Mouse (Mus musculus) cerebellum, postnatal 4 days (tissue): Measurements from ENCODE around the gene Myo1h.
A peak's percentile ranks its signal among the peaks of the same experiment; 100 is the strongest.

Source experiments
- DNase-seq, 2 experiments: peaks; one replicate each; pipeline ENCODE4 v3.0.0; 2022; ENCODE audit warnings: low spot score in 2 of 2, mixed read lengths in 1 of 2

Myo1h gene

DNA sequence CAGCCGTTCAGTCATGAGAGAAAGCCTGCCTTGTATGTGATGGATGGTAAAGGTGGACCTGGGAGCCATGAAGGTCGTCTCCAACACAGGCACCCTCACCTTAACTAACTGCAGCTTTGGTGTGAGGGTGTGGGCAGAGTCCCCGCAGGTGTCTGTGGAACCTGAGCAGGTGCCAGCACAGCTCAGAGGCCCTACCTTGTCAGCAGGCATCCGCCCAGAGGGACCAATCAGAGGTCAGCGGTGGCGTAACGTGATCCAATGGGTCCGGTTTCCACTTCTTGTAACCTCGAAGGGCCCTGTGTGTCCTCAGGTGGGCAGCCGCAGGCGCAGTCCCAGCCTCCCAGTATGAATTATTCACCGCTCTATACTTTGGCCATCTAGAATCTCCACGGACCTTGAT, at the start of gene Myo1h:
Gene Myo1h, plus strand, starts transcription at position 293 of the 400 bp plus-strand sequence.
- no peak for DNase-seq

DNA sequence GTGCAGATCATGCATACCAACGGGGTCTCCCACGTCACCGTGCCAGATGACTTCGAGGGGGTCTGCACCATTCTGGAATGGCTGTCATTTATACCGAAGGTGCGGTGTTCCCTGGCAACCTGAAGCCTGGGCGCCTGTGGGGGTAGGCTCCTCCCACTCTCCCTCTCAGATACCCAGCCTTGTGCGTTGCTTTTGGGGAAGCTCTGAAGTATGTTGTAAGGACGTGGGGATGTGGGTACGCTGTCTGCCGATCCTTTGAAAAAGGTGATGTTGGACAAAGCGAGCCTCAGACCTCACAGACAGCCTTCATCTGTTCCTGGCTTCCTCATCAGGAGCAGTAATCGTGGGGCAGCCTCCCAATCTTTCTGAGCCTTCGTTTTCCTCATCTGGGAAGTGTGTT, 49.2 kb upstream of the Myo1h start:
- DNase-seq = no peak

DNA sequence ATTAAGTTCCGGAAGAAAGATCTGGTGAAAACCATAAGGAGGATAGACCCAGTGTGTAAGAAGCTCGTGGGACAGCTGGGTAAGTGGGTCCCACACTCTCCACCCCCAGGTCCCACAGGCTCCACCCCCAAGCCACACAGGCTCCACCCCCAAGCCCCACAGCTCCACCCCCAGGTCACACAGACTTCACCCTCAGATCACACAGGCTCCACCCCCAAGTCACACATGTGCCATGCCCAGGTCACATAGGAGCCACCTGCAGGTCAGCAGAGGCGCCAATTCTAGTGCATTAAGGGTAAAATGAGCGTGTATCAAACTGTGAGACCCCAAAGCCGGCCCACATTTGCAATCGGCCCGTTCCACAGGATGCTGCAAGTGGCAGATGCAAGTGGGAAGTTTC, 42.5 kb upstream of the Myo1h start:
- DNase-seq = no peak

DNA sequence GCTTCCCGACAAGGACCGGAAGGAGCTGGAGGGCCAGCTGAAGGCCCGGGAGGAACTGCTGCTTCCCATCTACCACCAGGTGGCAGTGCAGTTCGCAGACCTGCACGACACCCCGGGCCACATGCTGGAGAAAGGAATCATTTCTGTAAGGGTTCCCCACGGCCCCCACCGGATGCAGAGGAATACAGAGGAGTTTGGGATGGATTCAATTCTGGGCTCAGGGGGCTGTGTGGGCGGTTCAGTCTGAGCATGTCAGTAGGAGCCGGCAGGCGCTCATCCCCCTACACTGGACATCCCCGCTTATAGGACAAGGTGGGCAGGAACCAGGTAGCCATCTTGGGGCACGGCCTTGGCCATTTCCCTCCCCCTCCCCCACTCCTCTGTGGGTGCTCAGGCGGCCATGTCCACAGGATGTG, 40.8 kb upstream of the Myo1h start:
- peak; percentile 75 to 86 for DNase-seq

DNA sequence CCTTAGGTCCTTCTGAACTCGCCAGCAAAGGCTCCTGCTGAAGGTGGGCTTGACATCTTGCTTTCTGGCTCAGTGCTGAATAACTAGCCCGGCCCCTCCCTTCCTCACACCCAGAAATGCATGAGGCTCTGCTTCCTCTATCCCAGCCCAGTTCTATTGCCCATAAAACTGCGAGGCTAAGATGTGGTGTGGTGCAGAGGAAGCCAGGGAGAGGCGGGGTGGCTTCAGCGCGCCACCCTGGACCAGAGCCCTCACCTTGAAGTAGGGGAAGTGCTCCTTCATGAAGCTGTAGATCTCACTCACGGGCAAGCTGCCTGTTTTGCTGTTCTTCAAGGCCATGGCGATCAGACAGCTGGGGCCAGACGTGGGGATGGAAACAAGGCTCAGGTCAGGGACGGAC, 29.5 kb upstream of the Myo1h start:
- DNase-seq = no peak

DNA sequence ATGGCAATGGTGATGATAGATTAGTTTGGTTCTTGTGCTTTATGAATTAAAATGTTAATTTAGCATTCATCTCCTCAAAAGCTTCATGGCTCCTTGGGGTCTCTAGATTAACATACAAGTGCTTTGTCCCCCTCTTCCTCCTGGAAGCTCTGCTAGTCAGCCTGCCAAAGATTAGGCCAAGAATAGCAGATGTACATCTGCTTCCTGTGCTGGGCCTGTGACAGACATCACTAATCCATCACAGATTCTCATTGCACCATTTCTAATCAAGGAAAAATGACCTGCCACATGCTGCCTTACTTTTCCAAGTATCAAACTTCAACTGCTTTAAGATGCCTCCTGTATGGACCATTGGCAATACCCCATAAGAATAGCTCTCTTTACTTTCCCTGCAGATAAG, 27.5 kb upstream of the Myo1h start:
- no peak for DNase-seq

DNA sequence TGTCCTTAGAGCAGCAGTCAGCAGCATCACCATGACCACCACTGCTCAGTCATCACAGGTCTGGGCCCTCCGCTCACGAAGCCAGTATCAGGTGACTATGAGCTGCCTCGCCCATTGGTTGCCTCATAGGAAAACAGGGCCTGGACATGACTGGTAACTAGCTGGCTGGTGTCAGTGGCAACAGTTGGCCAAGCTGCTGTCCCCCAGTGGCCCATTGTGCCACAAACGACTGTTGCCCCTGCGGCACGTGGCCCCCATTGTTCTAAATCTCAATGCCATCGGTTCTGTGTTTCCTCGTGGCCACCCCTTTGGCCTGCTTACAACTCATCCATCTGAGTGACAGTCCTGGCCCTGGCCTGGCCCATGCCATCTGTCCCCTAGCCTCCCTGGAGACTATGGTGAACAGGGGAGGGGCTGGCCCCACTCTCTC, 24.9 kb upstream of the Myo1h start:
- peak in 1 of 2 experiments; percentile 69 for DNase-seq

DNA sequence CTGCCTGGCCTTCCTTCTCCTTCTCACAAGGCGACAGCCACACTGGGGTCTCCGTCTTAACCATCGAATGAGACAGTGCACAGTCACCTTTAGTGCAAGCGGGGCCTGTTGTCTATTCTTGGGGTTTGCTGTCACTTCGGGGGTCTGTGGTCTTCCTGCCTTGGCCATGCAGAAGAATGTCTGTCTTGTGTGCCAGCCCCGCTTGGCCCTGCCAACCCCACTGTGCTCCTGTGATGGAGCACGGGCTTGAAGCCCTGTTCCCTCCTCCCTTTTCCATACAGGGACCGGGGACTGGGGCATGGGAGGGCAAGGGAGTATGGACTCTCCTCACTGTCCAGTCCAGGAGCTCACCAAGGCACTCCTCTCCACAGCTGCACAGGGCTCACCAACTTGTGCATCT, 24.2 kb upstream of the Myo1h start:
- no peak for DNase-seq

DNA sequence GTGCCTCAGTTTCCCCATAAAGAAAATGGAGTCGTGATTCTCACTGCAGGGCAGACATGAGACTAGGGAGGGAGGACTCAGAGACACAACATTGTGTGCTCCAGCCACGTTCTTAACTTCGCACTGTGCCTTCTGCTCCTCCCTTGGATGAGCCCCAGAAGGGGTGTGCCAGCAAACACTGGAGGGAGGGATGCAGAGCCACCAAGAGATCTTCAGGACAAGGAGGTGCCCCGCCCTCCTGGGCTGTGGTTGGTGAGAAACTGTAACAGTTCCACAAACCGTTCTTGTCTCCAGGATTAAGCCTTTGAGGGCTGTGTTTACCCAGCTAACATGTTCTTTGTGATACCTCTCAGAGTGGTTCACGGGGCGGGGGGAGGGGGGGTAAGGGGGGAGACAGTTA, 20.3 kb upstream of the Myo1h start:
- DNase-seq = no peak

DNA sequence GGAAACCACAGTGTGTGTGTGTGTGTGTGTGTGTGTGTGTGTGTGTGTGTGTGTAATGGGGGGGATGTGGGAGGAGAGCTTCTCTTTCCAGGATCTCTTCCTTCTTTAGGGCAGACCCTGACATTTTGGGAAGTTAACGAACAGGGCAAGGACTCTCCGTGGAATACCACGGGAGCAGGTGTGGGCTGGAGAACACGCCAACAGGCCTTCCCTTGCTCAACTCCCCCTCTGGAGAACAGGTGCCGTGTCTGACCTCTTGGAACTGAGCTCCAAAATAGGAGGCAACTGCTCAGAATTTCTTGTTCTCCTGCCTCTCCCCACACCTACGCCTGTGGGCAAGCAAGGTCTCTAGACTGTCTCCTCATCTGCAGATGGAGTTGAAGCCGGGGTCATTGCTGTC, 19.5 kb upstream of the Myo1h start:
- no peak for DNase-seq

DNA sequence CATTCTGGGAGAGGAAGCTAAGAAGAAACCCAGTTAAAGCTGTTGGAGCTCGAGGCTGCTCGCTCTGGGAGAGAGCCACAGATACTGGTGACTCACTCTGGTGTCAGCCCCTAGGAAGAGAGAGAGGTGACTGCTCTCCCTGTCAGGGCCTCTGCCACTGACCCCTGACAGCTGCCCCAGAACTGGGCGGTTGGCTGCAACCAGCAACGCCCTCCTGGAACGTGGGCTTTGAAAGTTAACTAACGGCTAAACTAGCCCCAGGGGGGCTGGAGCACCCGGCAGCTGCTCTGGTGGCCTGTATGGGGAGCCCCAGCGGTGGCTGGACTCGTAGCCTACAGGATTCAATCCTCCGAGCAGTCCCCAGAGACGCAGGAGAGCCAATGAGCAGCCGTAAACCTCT, 19.0 kb upstream of the Myo1h start:
- no peak for DNase-seq

DNA sequence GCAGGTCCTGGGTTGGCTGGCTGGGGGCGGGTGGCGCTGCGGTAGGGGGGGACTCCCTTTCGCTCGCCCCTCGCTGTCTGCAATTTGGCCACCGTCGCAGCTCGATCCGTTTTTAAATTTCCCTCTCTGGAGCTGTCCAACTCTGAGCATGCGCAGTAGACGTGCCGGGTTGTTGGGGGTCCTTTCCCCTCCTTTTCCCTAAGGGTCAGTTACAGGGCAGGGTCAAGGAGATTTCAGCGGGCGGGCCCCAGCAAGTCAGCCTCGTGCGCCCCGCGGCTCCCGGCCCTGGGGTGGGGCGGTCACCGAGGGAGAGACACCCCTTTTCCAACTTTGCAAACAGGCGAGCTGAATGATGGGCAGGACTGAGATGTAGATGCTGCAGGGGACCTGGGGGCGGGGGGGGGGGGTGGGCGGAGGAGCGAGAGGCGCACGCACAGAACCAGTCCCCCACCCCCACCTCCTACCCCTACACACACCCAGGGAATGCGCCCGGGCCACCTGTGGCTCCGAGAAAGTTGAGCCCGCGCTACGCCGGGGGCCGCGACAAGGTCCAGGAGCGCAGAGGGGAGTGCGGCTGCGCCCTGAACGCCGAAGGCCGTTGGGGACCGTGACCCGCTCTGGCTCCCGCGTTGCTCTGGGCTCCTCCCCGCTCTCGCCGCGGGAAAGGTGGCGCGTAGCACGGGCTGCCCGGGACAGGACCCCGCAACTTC, 15.1 kb upstream of the Myo1h start, which contains the start of gene Foxn4:
Gene Foxn4, minus strand, starts transcription at position 115 of the 710 bp plus-strand sequence.
- no peak for DNase-seq

DNA sequence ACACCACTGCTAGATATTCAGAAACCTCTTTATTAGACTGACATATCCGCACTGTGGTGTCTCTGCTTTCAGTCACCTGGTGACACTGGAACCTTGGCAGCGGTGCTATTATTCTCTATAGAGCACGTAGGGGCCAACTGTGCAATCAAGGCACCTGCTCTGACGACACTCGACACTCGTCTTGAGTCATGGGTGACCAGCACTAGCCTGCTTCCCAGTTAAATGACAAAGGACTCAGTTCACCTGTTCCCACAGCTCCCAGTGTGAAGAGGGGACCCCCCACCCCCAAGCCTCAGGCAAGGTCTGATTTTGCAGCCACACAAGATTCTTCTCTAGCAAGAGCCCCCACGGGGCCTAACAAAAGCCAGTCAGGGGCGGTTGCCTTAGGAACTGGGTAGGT, 13.6 kb upstream of the Myo1h start:
- no peak for DNase-seq

DNA sequence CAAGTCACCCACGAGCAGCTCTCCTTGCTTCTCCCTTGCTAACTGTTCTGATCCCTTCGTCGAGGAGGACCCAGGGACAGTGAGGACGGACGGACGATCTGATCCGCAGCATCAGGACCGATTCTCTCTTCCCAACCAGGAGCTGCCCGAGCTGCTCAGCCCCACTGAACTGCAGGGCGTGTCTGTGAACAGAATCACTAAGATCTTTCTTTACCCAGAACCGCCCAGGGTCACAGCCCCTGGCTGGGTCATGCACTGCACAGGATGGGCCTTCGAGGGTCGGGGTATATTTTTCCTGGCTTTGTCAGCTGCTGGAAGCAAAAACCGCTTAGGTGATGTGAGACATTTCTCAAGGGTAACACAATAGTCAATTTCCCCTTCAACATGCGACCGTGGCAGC, 13.0 kb upstream of the Myo1h start:
- no peak for DNase-seq

DNA sequence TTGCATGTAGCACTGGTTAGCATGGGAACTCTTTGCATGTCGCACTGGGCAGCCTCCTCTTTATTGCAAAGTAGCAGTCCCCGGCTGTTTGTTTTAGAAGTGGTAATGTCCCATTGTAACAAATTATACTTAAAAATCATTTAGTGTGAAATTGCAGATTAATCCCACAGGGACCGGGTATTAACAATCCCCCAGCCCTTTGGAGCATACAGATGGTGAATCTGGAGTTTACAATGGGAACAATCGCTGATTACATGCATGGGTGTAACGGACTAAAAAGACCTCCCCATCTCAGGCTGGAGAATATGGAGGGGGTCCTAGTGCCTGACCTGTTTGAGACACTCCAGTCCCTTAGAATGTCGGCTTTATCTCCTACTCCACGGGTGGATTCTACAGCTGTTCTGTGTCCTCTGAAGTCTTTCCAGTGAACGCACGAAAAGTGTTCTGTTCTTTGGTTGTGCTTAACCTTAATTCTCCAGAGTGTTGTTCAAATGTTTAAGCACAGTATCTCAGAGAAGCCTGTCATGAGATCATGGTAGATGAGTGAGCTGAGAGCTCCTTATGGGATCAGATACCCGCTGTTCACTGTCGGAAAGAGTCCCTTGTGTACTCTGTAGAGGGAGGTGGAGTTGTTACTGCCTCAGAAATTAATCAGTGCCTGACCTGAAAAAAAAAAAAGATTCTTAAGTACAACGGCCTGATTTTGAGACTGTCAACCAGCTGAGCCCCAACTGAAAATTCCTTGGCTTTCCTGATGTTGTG, 9.4 kb upstream of the Myo1h start:
- DNase-seq = no peak

DNA sequence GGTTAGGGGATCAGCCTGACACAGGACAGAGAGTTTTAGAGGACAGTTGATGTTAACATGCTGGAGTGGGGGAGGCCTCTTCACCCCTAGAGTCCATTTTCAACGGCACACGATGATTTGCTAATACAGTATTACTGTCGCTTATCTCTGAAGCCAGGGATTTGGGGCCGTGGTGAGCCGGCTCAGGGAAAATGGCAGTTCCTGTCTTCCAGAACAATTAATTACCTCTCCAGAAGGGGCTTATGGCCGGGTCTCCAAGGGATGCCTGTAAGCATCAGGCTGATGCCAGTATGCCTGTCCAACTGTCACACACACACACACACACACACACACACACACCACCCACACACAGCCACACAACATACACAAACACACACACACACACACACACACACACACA, 6.6 kb upstream of the Myo1h start:
- no peak for DNase-seq

DNA sequence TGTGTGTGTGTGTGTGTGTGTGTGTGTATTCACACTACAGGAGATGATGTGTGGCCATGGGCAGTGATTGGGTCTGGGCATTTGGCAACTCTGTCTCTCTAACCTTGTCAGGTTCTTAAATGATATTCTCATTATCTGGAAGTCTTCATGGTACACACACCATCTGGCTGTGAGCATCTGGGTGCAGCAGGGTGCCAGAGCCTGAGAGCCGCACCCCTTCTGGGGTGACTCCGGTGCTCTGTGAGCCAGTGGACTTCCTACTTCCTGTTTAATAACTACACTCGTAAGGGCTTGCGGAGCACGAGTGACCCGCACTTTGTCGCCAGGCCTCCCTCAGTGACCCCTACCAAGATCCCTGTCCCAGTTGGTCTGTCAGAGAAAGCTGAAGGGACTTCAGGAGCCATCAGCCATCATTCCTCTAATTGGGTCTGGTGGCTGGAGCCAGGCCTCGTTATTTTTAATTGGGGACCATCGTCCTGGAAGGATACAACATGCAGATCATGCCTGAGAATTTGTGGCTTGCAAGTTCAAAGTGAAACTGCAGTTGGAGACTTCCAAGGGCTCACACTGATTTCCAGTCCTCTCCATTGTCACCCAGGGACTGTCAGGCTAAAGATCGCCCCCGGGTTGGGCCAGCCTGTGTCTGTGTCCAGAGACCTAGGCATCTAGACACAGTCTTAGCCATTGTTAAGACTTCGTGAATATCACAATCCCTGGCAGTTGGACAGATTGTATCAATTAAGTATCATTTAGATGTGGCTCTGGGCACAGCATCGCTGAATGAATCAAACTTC, 4.2 kb upstream of the Myo1h start:
- DNase-seq = no peak

DNA sequence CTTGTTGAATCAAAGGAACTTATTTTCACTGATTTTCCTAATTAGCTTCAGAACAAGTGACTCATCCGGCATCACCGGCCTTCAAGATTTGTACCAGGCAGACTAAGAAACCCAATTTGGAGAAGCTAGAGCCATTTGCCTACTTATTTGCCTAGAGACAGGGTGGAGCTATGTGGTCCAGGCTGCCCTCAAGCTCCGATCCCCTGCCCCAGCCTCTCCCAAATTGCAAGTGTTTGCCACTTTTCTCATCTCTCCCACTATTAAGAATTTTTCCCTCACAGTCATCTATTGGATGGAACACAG, 3.6 kb upstream of the Myo1h start:
- DNase-seq = no peak

DNA sequence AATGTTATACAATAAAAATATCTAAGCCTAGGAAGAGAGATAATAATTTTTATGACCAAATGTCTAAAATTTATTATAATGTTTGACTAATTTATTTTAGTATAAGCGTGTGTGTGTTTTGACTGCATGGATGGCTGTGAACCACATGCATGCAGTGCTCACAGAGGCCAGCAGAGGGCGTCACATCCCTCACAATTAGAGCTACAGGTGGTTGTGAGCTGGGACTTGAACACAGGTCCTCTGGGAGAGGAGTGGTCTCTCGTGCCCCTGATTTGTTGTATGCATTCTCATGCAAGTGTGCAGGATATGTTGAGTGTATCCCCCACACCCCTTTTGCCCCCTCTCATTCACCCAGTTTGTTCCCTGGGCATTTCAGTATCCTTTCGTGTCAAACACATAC, 2.9 kb upstream of the Myo1h start:
- DNase-seq = no peak

DNA sequence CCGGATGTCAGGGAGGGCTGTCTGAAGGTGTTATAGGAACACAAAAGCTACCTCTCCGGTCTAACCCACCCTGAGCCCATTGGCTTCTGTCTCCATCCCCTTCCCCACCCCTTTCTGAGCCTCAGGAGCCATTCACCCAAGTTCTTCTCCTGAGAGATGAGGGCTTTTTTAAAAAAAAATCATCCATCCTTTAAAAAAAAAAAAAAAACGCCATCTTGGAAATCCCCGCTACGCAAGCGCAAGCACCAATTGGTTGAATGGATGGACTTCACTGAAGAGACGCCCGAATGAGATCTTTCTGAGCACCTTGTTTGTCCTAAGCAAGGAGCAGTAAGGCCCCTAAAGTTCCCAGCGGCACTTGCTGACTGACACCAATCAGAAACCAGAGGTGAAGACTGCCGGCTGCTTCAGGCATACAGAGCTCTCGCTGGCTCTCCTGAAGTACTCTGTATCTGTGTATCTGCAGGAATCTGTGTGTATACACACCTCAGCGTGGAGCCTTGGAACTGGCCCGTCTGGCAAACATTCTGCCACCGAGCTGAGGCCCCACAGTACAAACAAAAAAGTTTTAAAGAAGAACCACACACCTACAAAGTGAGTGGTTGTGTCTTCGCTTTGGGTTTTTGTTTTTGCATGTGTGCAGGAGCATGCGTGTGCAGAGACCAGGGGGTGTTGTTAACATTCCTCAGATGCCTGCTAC, 1.9 kb upstream of the Myo1h start:
- no peak for DNase-seq

DNA sequence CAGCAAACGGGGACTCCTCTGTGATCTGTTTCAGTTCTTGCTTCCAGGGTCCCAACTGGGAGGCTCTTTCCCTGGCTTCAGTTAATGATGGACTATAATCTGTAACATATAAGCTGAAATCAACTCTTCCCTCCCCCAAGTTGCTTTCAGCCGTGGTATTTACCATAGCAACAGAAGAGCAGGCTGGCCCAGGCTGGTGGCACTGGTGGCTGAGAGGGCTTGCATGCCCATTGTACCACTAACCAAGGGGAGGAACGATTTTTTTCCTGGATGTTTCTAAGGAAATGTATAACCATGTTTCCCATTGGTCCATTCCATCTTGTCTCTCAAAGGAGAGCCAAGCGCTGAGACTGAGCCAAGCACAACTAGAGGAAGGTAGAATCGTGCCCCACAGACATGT, 570 bp upstream of the Myo1h start:
- DNase-seq = no peak

DNA sequence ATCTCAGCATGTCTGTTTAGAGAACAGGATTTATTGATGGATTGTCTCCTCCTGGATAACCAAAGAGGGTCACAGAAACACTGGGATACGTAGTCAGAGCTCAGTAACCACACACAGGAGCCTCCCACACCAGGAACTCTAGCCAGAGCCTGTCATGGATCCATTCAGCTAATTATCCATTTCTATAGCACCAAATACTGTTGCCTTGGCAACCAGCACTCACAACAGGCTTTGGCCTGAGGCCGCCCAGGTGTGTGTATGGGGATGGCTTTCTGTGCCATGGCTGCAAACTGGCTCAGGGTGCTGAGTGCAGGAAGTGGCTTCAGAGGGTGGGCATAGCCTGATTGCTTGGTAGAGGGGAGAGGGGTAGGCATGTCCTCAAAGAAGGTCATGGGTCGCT, 1.0 kb downstream of the Myo1h start:
- DNase-seq = no peak
